ENCODE assay signal across 9 mouse cellular contexts in genomic region chr11:104246171-104246694, GRCm38 (mm10). TPM values are rescaled to one million over a fixed set of nuclear protein-coding genes. Genes with fewer than 3 reads are reported as not detected.
DNase-seq lines count a peak whose midpoint lies in the region; ATAC-seq and TF ChIP-seq lines count a peak whose summit lies in the region.
"Had no signal": no experiment of that assay in that cellular context is flagged by ENCODE, and none has a peak within 500 bp of the region (broad histone marks: within the 10 kb centered on the region; RNA-seq: fewer than 3 reads in every experiment).

No protein-coding gene starts in this region.

- CTCF ChIA-PET in Patski (lab: Charles Lee), result interaction anchor here (0.7 to 1.5 kb wide), 6 partner anchors 12 to 46 kb away, joined by 3 to 4 read pairs (median 3); no protein-coding TSS in a partner anchor

- H3K27me3 ChIP-seq in heart, embryonic 12.5 days (replicated peaks), result no peaks in the 10 kb centered on the region
- H3K27me3 ChIP-seq in Patski, result no peaks in the 10 kb centered on the region
- no peaks in the 10 kb centered on the region for H3K27me3 ChIP-seq in intestine, postnatal 0 days (replicated peaks; ENCODE audit: control insufficient read depth, insufficient read depth, low read length)

- no peak for TF ChIP-seq CTCF in Patski (IDR thresholded peaks at IDR 0.05)
- no peak for TF ChIP-seq CTCF in intestine, postnatal 0 days (IDR thresholded peaks at IDR 0.05; ENCODE audit: low read depth)

- no peaks in the 10 kb centered on the region for H3K4me1 ChIP-seq in heart, embryonic 12.5 days (replicated peaks)
- no peaks in the 10 kb centered on the region for H3K4me1 ChIP-seq in intestine, postnatal 0 days (replicated peaks; ENCODE audit: control insufficient read depth, insufficient read depth, low read length)

- POLR2A ChIA-PET in Patski (lab: Charles Lee), result interaction anchor here (0.7 to 1.0 kb wide), 4 partner anchors 9 to 26 kb away, joined by 3 to 8 read pairs (median 4); no protein-coding TSS in a partner anchor

- no peak overlapping the region for H3K4me3 ChIP-seq in heart, embryonic 12.5 days
- no peak overlapping the region for H3K4me3 ChIP-seq in intestine, postnatal 0 days (ENCODE audit: low read depth, low read length)

- DNase-seq in heart, postnatal 4 days, result no peak
- DNase-seq in Patski (ENCODE audit: low read depth, low spot score), result peak; percentile 25
- DNase-seq in lung, postnatal 36 days, result peak; percentile 54
- no peak for DNase-seq in urinary bladder, postnatal 4 days (ENCODE audit: low spot score in 2 of 2)
- no peak for DNase-seq in cerebellum, adult 11-12 months
- DNase-seq in spleen, adult 12 weeks (ENCODE audit: low spot score), result no peak
- DNase-seq: thymus, postnatal 25 days had no signal

- 20% methylated on average over 6 of the region's 6 CpGs for WGBS in heart, embryonic 12.5 days
- 13% methylated on average over 6 of the region's 6 CpGs for WGBS in intestine, postnatal 0 days

- peak overlapping the region; percentile 2; the same call in 1 of the 2 replicates for H3K4me2 ChIP-seq in heart, embryonic 12.5 days
- peak overlapping the region; percentile 37; the same call in 1 of the 2 replicates for H3K4me2 ChIP-seq in intestine, postnatal 0 days (replicated peaks; ENCODE audit: low read depth)

- H3K27ac ChIP-seq in heart, embryonic 12.5 days (ENCODE audit: poor library complexity, severe bottlenecking), result no peak overlapping the region
- no peak overlapping the region for H3K27ac ChIP-seq in intestine, postnatal 0 days (ENCODE audit: low read depth, low read length)

- in situ Hi-C loops in Patski (cut with MboI; ENCODE audit: low pct_unique_long_range_greater_than_20kb), result no loop called here

- H3K36me3 ChIP-seq in heart, embryonic 12.5 days, result no peaks in the 10 kb centered on the region
- no peaks in the 10 kb centered on the region for H3K36me3 ChIP-seq in intestine, postnatal 0 days (ENCODE audit: control insufficient read depth, insufficient read depth)

- ATAC-seq in heart, embryonic 12.5 days (ENCODE audit: insufficient number of reproducible peaks, low FRiP score), result peak; percentile 59; the same call in 1 of the 2 replicates
- peak; percentile 75 for ATAC-seq in Patski
- ATAC-seq in intestine, postnatal 0 days, result peak; percentile 80

- H3K9me3 ChIP-seq in heart, embryonic 12.5 days (replicated peaks), result no peaks in the 10 kb centered on the region
- H3K9me3 ChIP-seq in intestine, postnatal 0 days (ENCODE audit: control insufficient read depth), result no peaks in the 10 kb centered on the region

- no peak overlapping the region for H3K9ac ChIP-seq in heart, embryonic 12.5 days
- H3K9ac ChIP-seq in intestine, postnatal 0 days (ENCODE audit: low read depth, low read length), result no peak overlapping the region

RNA-seq across cellular contexts. Expression of gene Mapt, which starts 15.0 kb away (rescaled TPM):
- 0.41 and 0.98 TPM in 2 replicates for polyA plus RNA-seq in heart, embryonic 12.5 days (2016; fragmentation: Nextera tagmentation; extraction: Ambion mirVana)
- total RNA-seq in heart, postnatal 4 days (2021), result 1 to 10 TPM; 7.1 to 8.1 TPM
- 27.2 TPM for polyA plus RNA-seq in Patski (2021)
- 9.1 and 9.2 TPM in 2 replicates for polyA plus RNA-seq in intestine, postnatal 0 days (2015; fragmentation: Nextera tagmentation; extraction: Ambion mirVana)

Comparison
In these comparisons a context has a peak if more than half of its experiments do, and no peak if none do; other contexts are left out.
1. DNase-seq: peak in Patski (single experiment) and lung, postnatal 36 days (single experiment); none in heart, postnatal 4 days (single experiment), urinary bladder, postnatal 4 days (0 of 2), cerebellum, adult 11-12 months (single experiment) and spleen, adult 12 weeks (single experiment).
2. Peak in every context shown above with its lines, with median percentiles within 50 percentile points of each other: ATAC-seq.